Mouse (Mus musculus) neural tube, embryonic 14.5 days (tissue): ENCODE results near the gene Mt3. TPM values are rescaled to one million over a fixed set of nuclear protein-coding genes. Genes with fewer than 3 reads are reported as not detected.
A peak's percentile ranks its signal among the peaks of the same experiment; 100 is the strongest.

Experiments used
- ATAC-seq: fragments of 200-750 bp; cut with Nextera tagmentation; 2 replicates; pipeline ENCODE4 v1.8.0; 2017; ENCODE audit warnings: low read depth, mild to moderate bottlenecking, moderate TSS enrichment, moderate library complexity
- H3K27ac ChIP-seq: fragments of 300-500 bp; sonication (generic); 2 replicates; pipeline ENCODE4 v1.5.1; 2014; ENCODE audit warnings: low read depth, mild to moderate bottlenecking, control low read depth, low read length, moderate library complexity, mixed read lengths
- H3K27me3 ChIP-seq: fragments of 300-500 bp; sonication (generic); 2 replicates; pipeline ENCODE4 v1.6.1; 2014; ENCODE audit warnings: low read length; ENCODE audit not compliant: control insufficient read depth, insufficient read depth
- H3K36me3 ChIP-seq: fragments of 300-500 bp; sonication (generic); 2 replicates; pipeline ENCODE4 v1.6.1; 2014; ENCODE audit warnings: low read length, mixed read lengths; ENCODE audit not compliant: control insufficient read depth, insufficient read depth
- H3K4me1 ChIP-seq: fragments of 300-500 bp; sonication (generic); 2 replicates; pipeline ENCODE4 v1.6.1; 2014; ENCODE audit warnings: low read length; ENCODE audit not compliant: control insufficient read depth, insufficient read depth
- H3K4me2 ChIP-seq: fragments of 300-500 bp; sonication (generic); 2 replicates; pipeline ENCODE4 v1.6.1; 2014; ENCODE audit warnings: mild to moderate bottlenecking, low read depth, low read length, control low read depth
- H3K4me3 ChIP-seq: fragments of 300-500 bp; sonication (generic); 2 replicates; pipeline ENCODE4 v1.5.1; 2014; ENCODE audit warnings: low read depth, low read length, control low read depth, mixed read lengths
- H3K9ac ChIP-seq: fragments of 300-500 bp; sonication (generic); replicated peaks from 2 replicates; pipeline ENCODE4 v1.6.1; 2014; ENCODE audit warnings: low read depth, mild to moderate bottlenecking, control low read depth, low read length, mixed read lengths
- H3K9me3 ChIP-seq: fragments of 300-500 bp; sonication (generic); 2 replicates; pipeline ENCODE4 v1.6.1; 2016; ENCODE audit warnings: low read length; ENCODE audit not compliant: control insufficient read depth
- WGBS: fragments of 180-500 bp; shearing (Covaris S2); extraction: QIAGEN DNeasy Blood & Tissue Kit; methylation state at CpG from one replicate; pipeline ENCODE4 v1.1.7; 2014; 5-methylcytosine and 5-hydroxymethylcytosine counted together
- polyA plus RNA-seq: library from polyadenylated mRNA; unstranded; fragments of >200 nt; fragmentation: Nextera tagmentation; extraction: Ambion mirVana; gene quantifications from 2 replicates; pipeline ENCODE4 v1.2.1, GENCODE M21; 2014

Gene Mt3
- polyA plus RNA-seq, 1 experiment from 2014 or later = 295 TPM

DNA sequence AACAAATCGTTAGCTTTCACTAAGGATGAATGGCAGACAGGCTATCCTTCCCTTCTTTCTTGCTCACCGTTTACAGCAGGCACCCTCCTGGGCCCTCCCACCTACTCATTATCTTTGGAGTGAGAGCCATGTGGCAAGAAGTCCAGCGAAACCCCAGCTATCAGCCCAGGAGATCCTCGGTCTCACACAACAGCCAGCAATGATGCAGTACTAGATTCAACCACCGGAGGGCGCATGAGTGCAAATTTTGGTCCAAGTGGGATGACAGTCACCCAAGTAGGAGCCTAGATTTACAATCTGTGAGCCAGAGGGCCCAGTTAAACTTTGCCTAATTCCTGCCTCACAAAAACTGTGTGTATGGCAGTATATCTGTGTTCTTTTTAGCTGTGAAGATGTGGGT lies 14.8 kb downstream of the Mt3 start:
- WGBS = under 1% methylated on average over 6 of the region's 6 CpGs
- no peak overlapping the region for H3K4me2 ChIP-seq
- H3K27me3 ChIP-seq = peaks cover 15% of the 10 kb centered on the region
- H3K4me3 ChIP-seq = no peak overlapping the region
- no peaks in the 10 kb centered on the region for H3K9me3 ChIP-seq
- no peak for ATAC-seq
- H3K4me1 ChIP-seq = peaks cover 5% of the 10 kb centered on the region; the same call in 1 of the 2 replicates
- no peaks in the 10 kb centered on the region for H3K36me3 ChIP-seq
- no peak overlapping the region for H3K9ac ChIP-seq
- H3K27ac ChIP-seq = no peak overlapping the region

DNA sequence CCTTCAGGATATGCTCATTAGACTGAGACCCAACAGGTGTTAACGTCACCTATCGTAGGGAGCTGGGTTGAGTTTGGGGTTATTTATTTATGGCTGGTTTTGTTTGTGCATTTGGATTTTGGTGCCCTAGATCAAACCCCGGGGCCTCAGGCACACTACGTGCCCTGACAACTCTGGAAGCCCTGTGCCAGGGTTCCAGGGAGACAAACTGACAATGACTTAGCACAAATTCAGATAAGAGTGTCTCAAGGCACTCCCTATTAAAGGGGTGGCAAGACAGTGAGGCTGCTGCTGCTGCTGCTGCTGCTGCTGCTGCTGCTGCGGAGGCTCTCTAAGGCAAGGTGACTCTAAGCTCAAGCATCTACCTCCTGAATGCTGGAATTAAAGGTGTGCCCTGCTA lies 17.1 kb downstream of the Mt3 start:
- Histone ChIP-seq H3K4me2 (no peak overlapping the region), H3K27me3 (peaks cover 29% of the 10 kb centered on the region), H3K9ac (no peak overlapping the region), H3K36me3 (no peaks in the 10 kb centered on the region), H3K9me3 (no peaks in the 10 kb centered on the region), H3K27ac (no peak overlapping the region), H3K4me3 (no peak overlapping the region), H3K4me1 (peaks cover 16% of the 10 kb centered on the region)
- no peak for ATAC-seq
- WGBS = 86% methylated on average over 5 of the region's 5 CpGs

DNA sequence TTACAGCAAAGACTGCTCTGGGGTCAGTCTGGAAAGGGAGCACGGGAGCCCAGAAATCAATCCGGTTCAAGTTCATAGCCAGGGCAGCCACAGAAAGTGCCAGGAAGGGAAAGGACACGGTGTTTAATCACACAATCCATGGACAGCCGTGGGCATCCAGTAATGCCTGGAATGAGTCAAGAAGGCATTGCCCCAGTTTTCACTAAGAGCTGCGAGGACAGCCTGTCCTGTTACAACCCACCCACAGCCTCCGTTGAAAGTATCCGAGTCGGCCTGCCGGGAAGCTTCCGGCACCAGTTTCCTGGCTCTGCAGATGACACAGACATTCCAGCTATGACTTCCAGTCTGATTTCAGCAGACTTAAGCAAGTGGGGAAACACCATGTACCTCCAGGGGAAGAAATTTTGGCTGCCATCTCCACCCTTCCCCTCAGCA lies 18.9 kb downstream of the Mt3 start:
- peaks cover 35% of the 10 kb centered on the region for H3K27me3 ChIP-seq
- no peaks in the 10 kb centered on the region for H3K36me3 ChIP-seq
- H3K27ac ChIP-seq = no peak overlapping the region
- no peaks in the 10 kb centered on the region for H3K9me3 ChIP-seq
- WGBS = 42% methylated on average over 10 of the region's 10 CpGs
- peaks cover 16% of the 10 kb centered on the region for H3K4me1 ChIP-seq
- H3K9ac ChIP-seq = no peak overlapping the region
- H3K4me3 ChIP-seq = peak overlapping the region; percentile 30; the same call in 1 of the 2 replicates
- H3K4me2 ChIP-seq = peak overlapping the region; percentile 90; the same call in 1 of the 2 replicates
- no peak for ATAC-seq

DNA sequence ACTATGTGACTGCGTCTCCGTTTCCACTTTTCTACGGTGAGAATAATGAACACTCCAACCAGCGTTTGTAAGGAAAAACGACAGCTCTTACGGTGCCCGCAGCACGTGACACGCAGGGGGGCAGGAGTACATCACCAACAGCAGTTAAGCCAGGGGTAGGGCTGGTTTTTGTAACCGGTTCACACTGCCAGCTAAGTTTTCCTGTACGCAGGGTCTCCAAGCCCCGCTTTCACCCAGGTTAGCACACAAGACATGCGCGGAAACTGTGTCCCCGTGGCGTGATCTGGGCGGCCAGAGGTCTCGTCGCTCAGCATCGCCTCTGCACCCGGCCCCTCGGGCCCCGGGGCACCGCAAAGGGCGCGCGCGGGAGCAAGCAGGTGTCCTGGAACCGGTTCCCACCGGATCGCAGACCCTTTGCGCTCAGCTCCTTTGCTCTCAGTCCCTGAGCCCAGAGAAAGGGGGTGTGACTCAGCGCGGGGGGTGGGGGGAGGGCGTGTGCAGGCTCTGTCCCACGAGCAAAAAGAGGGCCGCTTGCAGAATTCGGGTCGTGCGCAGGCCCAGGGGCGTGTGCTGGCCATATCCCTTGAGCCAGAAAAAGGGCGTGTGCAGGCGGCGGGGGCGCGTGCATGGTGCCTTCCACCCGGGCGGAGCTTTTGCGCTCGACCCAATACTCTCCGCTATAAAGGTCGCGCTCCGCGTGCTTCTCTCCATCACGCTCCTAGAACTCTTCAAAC lies 19.8 kb downstream of the Mt3 start, which contains the start of gene Mt2:
TSS of gene Mt2 (plus strand) at position 590 of the 734 bp plus-strand sequence.
- peak; percentile 44; the same call in 1 of the 2 replicates for ATAC-seq
- Histone ChIP-seq H3K4me1 (peaks cover 16% of the 10 kb centered on the region), H3K27ac (no peak within 1 kb of the TSS), H3K36me3 (no peaks in the 10 kb centered on the region), H3K4me3 (peak within 1 kb of the TSS; percentile 30), H3K4me2 (peak within 1 kb of the TSS; percentile 90), H3K9me3 (no peaks in the 10 kb centered on the region), H3K27me3 (peaks cover 35% of the 10 kb centered on the region), H3K9ac (peak within 1 kb of the TSS; percentile 16; the same call in 1 of the 2 replicates)
- WGBS = under 1% methylated on average over 55 of the region's 56 CpGs

DNA sequence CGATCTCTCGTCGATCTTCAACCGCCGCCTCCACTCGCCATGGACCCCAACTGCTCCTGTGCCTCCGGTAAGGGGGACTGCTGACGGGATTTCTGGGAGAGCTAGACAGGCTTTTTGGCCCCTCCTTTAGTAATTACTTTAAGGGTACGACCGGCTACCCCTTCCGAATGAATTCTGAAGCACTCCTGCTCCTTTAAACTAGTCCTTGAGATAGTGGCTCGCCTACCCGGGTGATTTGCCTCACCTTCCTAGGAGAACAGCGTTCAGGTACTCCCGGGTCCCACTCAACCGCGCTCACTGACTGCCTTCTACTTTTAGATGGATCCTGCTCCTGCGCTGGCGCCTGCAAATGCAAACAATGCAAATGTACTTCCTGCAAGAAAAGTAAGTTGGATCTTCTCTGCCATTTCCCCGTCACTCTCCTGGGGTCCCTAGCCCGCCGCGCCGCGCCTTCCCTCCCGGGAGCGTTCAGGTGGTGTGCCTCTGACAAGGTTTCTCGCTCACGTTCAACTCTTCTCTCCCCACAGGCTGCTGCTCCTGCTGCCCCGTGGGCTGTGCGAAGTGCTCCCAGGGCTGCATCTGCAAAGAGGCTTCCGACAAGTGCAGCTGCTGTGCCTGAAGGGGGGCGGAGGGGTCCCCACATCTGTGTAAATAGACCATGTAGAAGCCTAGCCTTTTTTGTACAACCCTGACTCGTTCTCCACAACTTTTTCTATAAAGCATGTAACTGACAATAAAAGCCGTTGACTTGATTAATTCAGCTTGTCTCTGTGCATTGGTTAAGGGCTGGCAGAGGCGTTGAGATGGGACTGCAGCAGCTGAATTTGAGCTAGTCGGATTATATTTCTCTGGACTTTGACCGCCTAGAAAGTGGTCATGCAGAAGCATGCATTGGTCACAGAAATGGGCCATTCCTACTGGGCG lies 20.7 kb downstream of the Mt3 start:
- Histone ChIP-seq H3K4me2 (peak overlapping the region; percentile 90), H3K9me3 (no peaks in the 10 kb centered on the region), H3K4me3 (peak overlapping the region; percentile 30), H3K27ac (no peak overlapping the region), H3K9ac (no peak overlapping the region; the same call in 1 of the 2 replicates), H3K36me3 (no peaks in the 10 kb centered on the region), H3K4me1 (peaks cover 16% of the 10 kb centered on the region), H3K27me3 (peaks cover 36% of the 10 kb centered on the region)
- 1% methylated on average over 39 of the region's 39 CpGs for WGBS
- peak; percentile 16; the same call in 1 of the 2 replicates for ATAC-seq

DNA sequence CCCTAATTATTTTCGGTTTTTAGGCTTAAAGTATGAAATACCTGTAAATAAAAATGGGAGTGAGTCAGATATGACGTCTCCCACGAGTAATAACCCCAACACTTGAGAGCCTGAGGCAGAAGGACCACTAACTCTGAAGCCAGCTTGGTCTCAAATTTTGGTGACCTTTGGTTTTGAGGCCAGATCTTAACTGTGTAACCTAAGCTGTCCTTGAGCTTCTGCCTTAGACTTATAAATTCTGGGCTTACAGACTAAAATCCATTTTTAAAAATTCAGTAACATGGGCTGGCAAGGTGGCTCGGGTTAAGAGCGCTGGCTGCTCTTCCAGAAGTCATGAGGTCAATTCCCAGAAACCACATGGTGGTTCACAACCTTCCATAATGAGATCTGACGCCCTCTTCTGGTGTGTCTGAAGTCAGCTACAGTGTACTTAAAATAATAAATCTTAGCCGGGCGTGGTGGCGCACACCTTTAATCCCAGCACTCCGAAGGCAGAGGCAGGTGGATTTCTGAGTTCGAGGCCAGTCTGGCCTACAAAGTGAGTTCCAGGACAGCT lies 21.5 kb downstream of the Mt3 start:
- H3K4me2 ChIP-seq = no peak overlapping the region
- H3K9ac ChIP-seq = no peak overlapping the region
- H3K27me3 ChIP-seq = peaks cover 40% of the 10 kb centered on the region
- ATAC-seq = no peak
- no peaks in the 10 kb centered on the region for H3K9me3 ChIP-seq
- WGBS = 52% methylated on average over 11 of the region's 11 CpGs
- peaks cover 16% of the 10 kb centered on the region for H3K4me1 ChIP-seq
- no peak overlapping the region for H3K4me3 ChIP-seq
- no peak overlapping the region for H3K27ac ChIP-seq
- H3K36me3 ChIP-seq = no peaks in the 10 kb centered on the region

DNA sequence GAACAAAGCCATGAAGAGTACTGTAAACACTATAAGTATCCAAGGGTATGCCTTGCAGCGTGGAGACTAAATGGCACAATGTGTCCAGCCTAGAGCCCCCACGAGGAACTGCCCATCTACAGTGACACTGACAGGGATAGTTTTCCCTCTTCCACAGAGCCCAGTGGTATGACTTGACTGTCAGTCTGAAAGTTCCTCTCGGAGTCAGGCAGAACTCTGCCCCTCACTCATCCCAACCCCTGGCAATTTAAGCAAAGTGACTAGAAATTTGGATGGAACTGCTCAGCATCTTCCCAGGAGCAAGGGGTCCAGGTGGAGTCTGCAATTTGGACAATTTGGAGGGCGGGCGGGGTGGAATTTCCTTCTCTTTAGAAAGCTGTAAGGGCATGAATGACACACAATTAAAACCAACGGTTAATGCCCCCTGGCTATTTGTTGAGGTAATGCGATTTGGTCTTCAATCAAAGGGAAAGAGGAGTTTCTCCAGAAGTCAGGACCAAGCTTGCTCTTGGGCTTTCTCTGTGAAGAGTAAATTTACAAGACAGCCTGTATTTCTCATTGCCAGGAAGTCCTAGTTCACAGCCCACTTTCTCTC lies 22.3 kb downstream of the Mt3 start:
- H3K27me3 ChIP-seq = peaks cover 44% of the 10 kb centered on the region

DNA sequence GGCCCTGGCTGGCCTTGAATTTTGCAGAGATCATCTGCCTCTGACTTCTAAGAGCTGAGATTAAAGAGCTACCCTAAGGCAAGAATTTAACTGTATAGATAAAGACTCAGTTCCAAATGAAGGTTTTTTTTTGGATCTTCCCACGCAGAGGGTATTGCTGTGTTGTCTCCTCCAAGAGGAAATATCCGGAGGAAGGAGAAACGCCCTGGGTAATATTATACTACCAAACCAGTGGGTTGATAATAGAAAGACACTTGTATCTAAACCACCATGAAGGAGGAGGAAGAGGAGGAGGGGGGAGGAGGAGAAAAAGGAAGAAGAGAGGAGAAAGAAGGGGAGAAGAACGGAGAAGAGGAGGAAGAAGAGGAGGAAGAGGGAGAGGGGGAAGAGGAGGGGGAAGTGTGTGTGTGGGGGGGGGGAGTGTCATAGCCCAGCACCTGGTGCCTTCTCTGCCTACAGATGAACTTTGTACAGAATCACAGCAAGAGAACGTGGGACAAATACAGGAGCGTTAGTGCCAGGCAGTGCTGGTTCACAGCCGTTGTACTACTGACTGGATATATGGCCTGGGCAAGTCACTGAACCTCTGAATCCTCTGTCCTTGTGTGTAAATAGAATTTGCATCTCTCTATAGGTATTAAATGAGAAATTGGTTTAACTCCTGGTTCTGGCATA lies 25.4 kb downstream of the Mt3 start:
- 64% methylated on average over 7 of the region's 7 CpGs for WGBS
- Histone ChIP-seq H3K9me3 (no peaks in the 10 kb centered on the region), H3K27me3 (peaks cover 40% of the 10 kb centered on the region), H3K4me2 (no peak overlapping the region), H3K4me3 (no peak overlapping the region), H3K27ac (no peak overlapping the region), H3K4me1 (peaks cover 9% of the 10 kb centered on the region), H3K9ac (no peak overlapping the region), H3K36me3 (no peaks in the 10 kb centered on the region)
- no peak for ATAC-seq

More for the DNA sequence above, 22.3 kb downstream of the Mt3 start:
- Histone ChIP-seq H3K27ac (no peak overlapping the region), H3K4me1 (peaks cover 17% of the 10 kb centered on the region), H3K4me3 (no peak overlapping the region), H3K36me3 (no peaks in the 10 kb centered on the region), H3K9me3 (no peaks in the 10 kb centered on the region), H3K9ac (no peak overlapping the region), H3K4me2 (no peak overlapping the region)
- 20% methylated on average over 7 of the region's 7 CpGs for WGBS
- no peak for ATAC-seq
